Mouse (Mus musculus) lung, postnatal 0 days (tissue): ENCODE results near the gene Gm34653.

Source experiments
- CTCF ChIP-seq: IDR thresholded peaks from 2 replicates; pipeline ENCODE4 v1.5.1; 2016; ENCODE audit warnings: antibody characterized with exemption, mild to moderate bottlenecking
- EP300 ChIP-seq: IDR thresholded peaks from 2 replicates; pipeline ENCODE4 v1.6.1; 2016; ENCODE audit warnings: antibody characterized with exemption, mild to moderate bottlenecking, control low read depth

GRCm38 (mm10) chr2:34818492-34818891 lies 14.3 kb upstream of the Gm34653 start:
- TF ChIP-seq EP300 (no peak), CTCF (no peak)
